Mouse (Mus musculus) CH12.LX (cell line): ENCODE data around the gene Gm10428. TPM values are rescaled to one million over a fixed set of nuclear protein-coding genes. Genes with fewer than 3 reads are reported as not detected.
"Not testable (repeated sequence)": the region's sequence is repeated elsewhere in the genome, so short reads cannot be mapped to it uniquely, and the experiment has no call there.

ENCODE experiments used
- DNase-seq: peaks from one replicate; pipeline ENCODE4 v3.0.0-alpha.2; 2013; ENCODE audit errors: extremely low read depth
- H3K27ac ChIP-seq: 2 replicates; pipeline ENCODE4 v1.5.1; 2012; ENCODE audit warnings: low read depth, mild to moderate bottlenecking, control low read depth, moderate library complexity; ENCODE audit not compliant: insufficient read depth
- H3K27me3 ChIP-seq: replicated peaks from 2 replicates; pipeline ENCODE3; 2012; ENCODE audit warnings: inconsistent platforms
- H3K36me3 ChIP-seq, 2 experiments: replicated peaks in 1 of 2; 2 replicates each; pipeline versions ENCODE3 to v1.6.1; 2012; ENCODE audit warnings: inconsistent platforms in 1 of 2, low read length in 1 of 2, mild to moderate bottlenecking in 1 of 2, mixed read lengths in 1 of 2, moderate library complexity in 1 of 2; ENCODE audit not compliant: control insufficient read depth in 1 of 2, insufficient read depth in 1 of 2
- H3K4me1 ChIP-seq, 2 experiments: 2 replicates each; pipeline ENCODE4 v1.6.1; 2012; ENCODE audit warnings: inconsistent platforms in 1 of 2, moderate library complexity in 1 of 2; ENCODE audit not compliant: insufficient read depth in 2 of 2, control insufficient read depth in 1 of 2
- H3K4me2 ChIP-seq: 2 replicates; pipeline ENCODE4 v1.6.1; 2012; ENCODE audit warnings: low read depth, mild to moderate bottlenecking, control low read depth; ENCODE audit not compliant: poor library complexity, insufficient read depth, severe bottlenecking
- H3K4me3 ChIP-seq, 3 experiments: fragments of 150-350 bp in 1 of 3; sonication (generic) in 1 of 3; replicated peaks in 1 of 3; 2 replicates each; pipeline versions ENCODE3 to v1.5.1; 2011 to 2012; ENCODE audit warnings: low read depth in 2 of 3, low read length in 2 of 3, mild to moderate bottlenecking in 2 of 3, moderate library complexity in 2 of 3, control low read depth in 1 of 3, improper control_type of control experiment in 1 of 3, inconsistent platforms in 1 of 3, mixed read lengths in 1 of 3; ENCODE audit not compliant: poor library complexity in 1 of 3
- H3K79me2 ChIP-seq: replicated peaks from 2 replicates; pipeline ENCODE4 v1.6.1; 2012; ENCODE audit warnings: mild to moderate bottlenecking, moderate library complexity; ENCODE audit not compliant: control insufficient read depth, poor library complexity, insufficient read depth, severe bottlenecking; ENCODE audit errors: extremely low read depth
- H3K9ac ChIP-seq: 2 replicates; pipeline ENCODE4 v1.6.1; 2012; ENCODE audit warnings: low read depth, mild to moderate bottlenecking, control low read depth, moderate library complexity; ENCODE audit not compliant: insufficient read depth
- H3K9me3 ChIP-seq: replicated peaks from 2 replicates; pipeline ENCODE3; 2012; ENCODE audit warnings: low read length, inconsistent platforms, mixed read lengths
- BHLHE40 ChIP-seq: IDR thresholded peaks from 2 replicates; pipeline ENCODE4 v1.6.1; 2011; ENCODE audit warnings: mild to moderate bottlenecking, low read depth, low read length, improper control_type of control experiment
- EP300 ChIP-seq: IDR thresholded peaks from 2 replicates; pipeline ENCODE4 v1.6.1; 2011; ENCODE audit warnings: low read length, improper control_type of control experiment
- GABPA ChIP-seq: IDR thresholded peaks from 2 replicates; pipeline ENCODE4 v1.6.1; 2012; ENCODE audit warnings: low read depth, low read length, improper control_type of control experiment, inconsistent platforms; ENCODE audit not compliant: insufficient replicate concordance
- HCFC1 ChIP-seq: IDR thresholded peaks from 2 replicates; pipeline ENCODE4 v1.6.1; 2012; ENCODE audit warnings: low read depth, mild to moderate bottlenecking, inconsistent platforms, low read length, improper control_type of control experiment
- IRF4 ChIP-seq: IDR thresholded peaks from 2 replicates; pipeline ENCODE4 v1.6.1; 2014; ENCODE audit warnings: low read depth, mild to moderate bottlenecking, inconsistent platforms, low read length, improper control_type of control experiment
- JUN ChIP-seq: IDR thresholded peaks from 2 replicates; pipeline ENCODE4 v1.6.1; 2011; ENCODE audit warnings: low read depth, mild to moderate bottlenecking, low read length, improper control_type of control experiment, moderate library complexity; ENCODE audit not compliant: insufficient read depth
- JUND ChIP-seq: conservative IDR thresholded peaks from 2 replicates; pipeline ENCODE4 v1.6.1; 2011; ENCODE audit warnings: low read depth, low read length, improper control_type of control experiment
- MAX ChIP-seq: IDR thresholded peaks from 2 replicates; pipeline ENCODE4 v1.6.1; 2011; ENCODE audit warnings: low read length, improper control_type of control experiment
- NELFE ChIP-seq: IDR thresholded peaks from 2 replicates; pipeline ENCODE4 v1.6.1; 2011; ENCODE audit warnings: low read depth, low read length, improper control_type of control experiment
- NRF1 ChIP-seq: IDR thresholded peaks from 2 replicates; pipeline ENCODE4 v1.6.1; 2014; ENCODE audit warnings: low read depth, mild to moderate bottlenecking, inconsistent platforms, low read length, improper control_type of control experiment, moderate library complexity
- PAX5 ChIP-seq: IDR thresholded peaks from 2 replicates; pipeline ENCODE4 v1.6.1; 2012; ENCODE audit warnings: low read length, inconsistent platforms, mixed read lengths
- POLR2A ChIP-seq: IDR thresholded peaks from 2 replicates; pipeline ENCODE4 v1.6.1; 2011; ENCODE audit warnings: low read depth, mild to moderate bottlenecking, improper control_type of control experiment, low read length
- POLR2AphosphoS2 ChIP-seq: IDR thresholded peaks from 2 replicates; pipeline ENCODE4 v1.6.1; 2011; ENCODE audit warnings: low read depth, low read length, improper control_type of control experiment
- RAD21 ChIP-seq: IDR thresholded peaks from 2 replicates; pipeline ENCODE4 v1.6.1; 2011; ENCODE audit warnings: low read depth, mild to moderate bottlenecking, low read length, improper control_type of control experiment, moderate library complexity
- TBP ChIP-seq: conservative IDR thresholded peaks from 2 replicates; pipeline ENCODE4 v1.6.1; 2011; ENCODE audit warnings: low read depth, low read length, improper control_type of control experiment
- UBTF ChIP-seq: IDR thresholded peaks from 2 replicates; pipeline ENCODE4 v1.6.1; 2012; ENCODE audit warnings: low read depth, mild to moderate bottlenecking, inconsistent platforms, low read length, improper control_type of control experiment, moderate library complexity
- ZC3H11A ChIP-seq: IDR thresholded peaks from 2 replicates; pipeline ENCODE4 v1.6.1; 2012; ENCODE audit warnings: low read depth, mild to moderate bottlenecking, inconsistent platforms, low read length, improper control_type of control experiment
- ZKSCAN1 ChIP-seq: IDR thresholded peaks from 2 replicates; pipeline ENCODE4 v1.6.1; 2012; ENCODE audit warnings: low read depth, inconsistent platforms, low read length, improper control_type of control experiment, borderline replicate concordance
- ZMIZ1 ChIP-seq: IDR thresholded peaks from 2 replicates; pipeline ENCODE4 v1.6.1; 2012; ENCODE audit warnings: low read depth, mild to moderate bottlenecking, inconsistent platforms, low read length, improper control_type of control experiment
- dilution Hi-C: fragments of 300-500 bp; cut with MboI; formaldehyde crosslinking; loops from 2 replicates; pipeline ENCODE4 v1.14.3; 2020; ENCODE audit warnings: low sequenced_read_pairs; ENCODE audit not compliant: extremely low pct_unique_long_range_greater_than_20kb, extremely low pct_ligation_motif_present
- in situ Hi-C: fragments of 300-500 bp; cut with MboI; formaldehyde crosslinking; loops from 3 replicates; pipeline ENCODE4 v1.14.3; 2019; ENCODE audit warnings: low sequenced_read_pairs, low pct_ligation_motif_present, low pct_unique_long_range_greater_than_20kb, mixed read lengths
- polyA plus RNA-seq: library from polyadenylated mRNA; unstranded; fragments of >175 nt; gene quantifications from 2 replicates; pipeline ENCODE4 v1.2.1, GENCODE M21; 2012; ENCODE audit warnings: low read depth; ENCODE audit not compliant: insufficient read length
- total RNA-seq, 2 experiments: library from RNA; depleted of rRNA; stranded (reverse); fragments of 300-350 nt in 1 of 2; fragments of >200 nt in 1 of 2; gene quantifications; 2 replicates each; pipeline ENCODE4 v1.2.3; 2012 to 2014

Gene Gm10428
- total and polyA plus RNA-seq, 3 experiments = not detected

DNA sequence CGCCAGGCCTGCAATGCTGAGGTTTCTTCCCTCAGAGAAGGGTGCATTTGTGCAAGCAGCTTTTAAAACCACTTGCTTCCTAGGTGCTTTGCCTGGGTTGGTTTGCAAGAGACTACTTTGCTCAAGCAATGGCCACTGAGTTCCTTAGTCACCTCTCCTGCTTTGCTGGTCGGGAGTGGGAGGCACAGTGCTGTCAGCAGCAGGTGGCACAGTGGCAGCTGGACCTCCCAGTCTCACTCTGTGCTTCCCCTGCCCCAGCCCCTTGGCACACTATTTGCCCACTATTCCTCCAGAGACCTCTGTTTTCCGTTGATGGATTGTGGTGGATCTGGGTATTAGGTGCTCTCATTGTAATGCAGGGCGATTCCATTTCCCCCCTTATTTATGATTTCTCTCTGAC, 4.8 kb upstream of the Gm10428 start:
- dilution Hi-C loops = no loop called here
- no peak for TF ChIP-seq POLR2A
- no peak for TF ChIP-seq ZKSCAN1
- no peak for TF ChIP-seq ZC3H11A
- no peak for TF ChIP-seq GABPA
- no peak for TF ChIP-seq HCFC1
- H3K4me3 ChIP-seq = no peak overlapping the region

DNA sequence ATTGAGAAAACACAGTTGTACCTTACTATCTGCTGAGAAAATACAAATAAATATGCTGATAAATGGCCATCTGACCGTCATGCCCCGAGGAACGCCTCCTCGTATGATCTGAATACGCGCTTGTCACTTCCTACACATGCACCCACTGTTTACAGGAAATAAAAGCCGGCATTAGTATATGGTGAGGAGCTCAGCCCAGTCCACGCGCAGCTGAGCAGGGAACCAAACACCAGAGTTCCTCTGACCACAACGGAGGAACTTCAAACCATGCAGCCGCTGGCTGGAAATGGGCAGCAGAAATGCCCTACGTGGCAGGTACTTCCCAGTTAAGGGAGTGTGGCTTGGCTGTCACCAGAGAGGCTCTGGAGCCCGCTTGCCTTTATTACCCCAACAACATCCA, 3.5 kb upstream of the Gm10428 start:
- dilution Hi-C loops, H3K4me1 ChIP-seq, H3K79me2 ChIP-seq, H3K36me3 ChIP-seq, DNase-seq, in situ Hi-C loops, H3K27me3 ChIP-seq, H3K27ac ChIP-seq, H3K4me2 ChIP-seq, H3K4me3 ChIP-seq, H3K9ac ChIP-seq, H3K9me3 ChIP-seq: not testable (repeated sequence)

More for the DNA sequence above, 4.8 kb upstream of the Gm10428 start:
- H3K79me2 ChIP-seq = no peaks in the 10 kb centered on the region
- H3K27ac ChIP-seq = no peak overlapping the region
- in situ Hi-C loops = no loop called here
- no peak overlapping the region for H3K4me2 ChIP-seq
- H3K4me1 ChIP-seq = no peaks in the 10 kb centered on the region
- DNase-seq = no peak
- no peaks in the 10 kb centered on the region for H3K9me3 ChIP-seq
- no peak overlapping the region for H3K9ac ChIP-seq
- peaks cover 4% of the 10 kb centered on the region for H3K27me3 ChIP-seq
- no peaks in the 10 kb centered on the region for H3K36me3 ChIP-seq

DNA sequence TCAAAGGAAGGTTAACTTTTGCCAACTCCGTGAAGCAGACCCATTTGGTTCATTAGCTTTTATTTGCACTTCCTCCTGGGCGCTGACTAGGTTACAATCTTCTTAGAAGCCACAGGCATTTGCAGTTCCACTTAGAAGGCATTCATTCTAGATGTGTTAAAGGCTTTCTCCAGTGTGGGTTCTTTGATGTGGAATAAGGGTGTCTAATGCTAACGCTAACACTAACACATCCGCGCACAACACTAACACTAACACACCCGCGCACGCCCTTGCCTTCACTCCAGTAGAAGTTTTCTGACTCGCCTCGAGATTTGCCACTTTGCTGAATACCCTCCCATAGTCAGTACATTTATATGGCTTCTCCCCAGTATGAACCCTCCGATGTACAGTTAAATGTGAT, 709 bp upstream of the Gm10428 start:
- Histone ChIP-seq H3K4me3 (no peak overlapping the region), H3K9ac (no peak overlapping the region), H3K79me2 (no peaks in the 10 kb centered on the region), H3K4me2 (no peak overlapping the region), H3K27me3 (peaks cover 14% of the 10 kb centered on the region), H3K27ac (no peak overlapping the region), H3K36me3 (no peaks in the 10 kb centered on the region), H3K9me3 (no peaks in the 10 kb centered on the region), H3K4me1 (peaks cover 0 to 6% of the 10 kb centered on the region in 2 experiments; a peak in 2 of 4 replicates)
- no peak for DNase-seq
- in situ Hi-C loops = no loop called here
- TF ChIP-seq ZMIZ1 (no peak), RAD21 (no peak), PAX5 (no peak), UBTF (no peak), JUN (no peak), EP300 (no peak), POLR2A (no peak), IRF4 (no peak), NELFE (no peak), NRF1 (no peak), JUND (no peak), MAX (no peak), BHLHE40 (no peak), POLR2AphosphoS2 (no peak), TBP (no peak), HCFC1 (no peak)
- dilution Hi-C loops = no loop called here
